Mouse (Mus musculus): ENCODE measurements around the gene Krt78. TPM values are rescaled to one million over a fixed set of nuclear protein-coding genes. Genes with fewer than 3 reads are reported as not detected.
A peak's percentile ranks its signal among the peaks of the same experiment; 100 is the strongest.
"Not testable (repeated sequence)": the region's sequence is repeated elsewhere in the genome, so short reads cannot be mapped to it uniquely, and the experiment has no call there.

The Krt78 gene
- polyA plus RNA-seq (2015; fragmentation: Nextera tagmentation; extraction: Ambion mirVana) = 0.06 TPM in 1 of 2 replicates, not detected in the other

DNA sequence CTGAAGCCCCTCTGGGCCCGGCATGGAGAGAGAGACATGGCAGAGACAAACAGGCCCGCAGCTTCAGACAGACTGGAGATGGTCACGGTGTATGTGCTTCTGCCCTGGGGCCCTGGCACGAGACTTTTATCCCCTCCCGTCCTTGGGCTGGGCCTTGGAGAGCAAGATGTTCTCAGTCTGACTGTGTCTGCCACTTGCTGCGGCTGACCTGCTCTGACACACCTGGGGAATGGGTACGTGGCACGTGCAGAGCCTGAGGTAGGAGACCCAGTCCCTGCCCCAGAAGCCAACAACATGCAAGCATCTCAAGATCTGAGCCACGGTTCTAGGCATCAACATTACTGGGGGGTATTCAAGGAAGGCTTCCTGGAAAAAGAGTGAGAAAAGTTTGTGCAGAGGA lies at the start of gene Krt78:
TSS of gene Krt78 (minus strand) at position 101 of the 400 bp plus-strand sequence.
- WGBS (ENCODE audit: insufficient replicate concordance) = 66% methylated on average over 9 of the region's 9 CpGs
- Histone ChIP-seq H3K27me3 (no peaks in the 10 kb centered on the region; the same call in none of the 2 replicates), H3K4me2 (no peak within 1 kb of the TSS), H3K4me1 (replicated peaks) (no peaks in the 10 kb centered on the region), H3K9me3 (replicated peaks) (no peaks in the 10 kb centered on the region), H3K4me3 (replicated peaks) (no peak within 1 kb of the TSS), H3K27ac (replicated peaks) (no peak within 1 kb of the TSS), H3K36me3 (replicated peaks) (no peaks in the 10 kb centered on the region), H3K9ac (no peak within 1 kb of the TSS)
- no peak for ATAC-seq (ENCODE audit: insufficient read depth)

DNA sequence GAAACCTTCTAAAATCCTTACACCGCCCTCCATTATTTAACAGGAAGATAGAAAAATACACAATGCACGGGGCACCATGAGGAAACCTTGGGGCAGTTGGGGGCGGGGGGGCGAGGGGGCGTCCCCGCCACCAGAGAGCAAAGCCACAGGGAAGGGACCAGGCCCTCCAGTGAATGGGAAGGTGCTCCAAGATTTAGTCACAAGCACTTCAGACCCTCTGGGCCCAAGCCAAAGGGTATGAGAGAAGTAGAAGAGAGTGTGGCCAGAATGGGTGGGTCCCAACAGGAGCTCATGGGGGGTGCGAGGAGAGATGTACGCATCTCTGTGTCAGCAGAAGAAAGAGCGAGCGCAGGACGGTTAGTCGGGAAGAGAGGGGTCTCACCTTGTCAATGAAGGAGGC lies 49.4 kb upstream of the Krt78 start:
- Histone ChIP-seq H3K36me3 (replicated peaks) (0 out of 2 replicates have a peak, but pooled peaks cover 3% of the 10 kb centered on the region), H3K27me3 (peaks cover 59% of the 10 kb centered on the region)
- no peak for ATAC-seq (ENCODE audit: insufficient read depth)

DNA sequence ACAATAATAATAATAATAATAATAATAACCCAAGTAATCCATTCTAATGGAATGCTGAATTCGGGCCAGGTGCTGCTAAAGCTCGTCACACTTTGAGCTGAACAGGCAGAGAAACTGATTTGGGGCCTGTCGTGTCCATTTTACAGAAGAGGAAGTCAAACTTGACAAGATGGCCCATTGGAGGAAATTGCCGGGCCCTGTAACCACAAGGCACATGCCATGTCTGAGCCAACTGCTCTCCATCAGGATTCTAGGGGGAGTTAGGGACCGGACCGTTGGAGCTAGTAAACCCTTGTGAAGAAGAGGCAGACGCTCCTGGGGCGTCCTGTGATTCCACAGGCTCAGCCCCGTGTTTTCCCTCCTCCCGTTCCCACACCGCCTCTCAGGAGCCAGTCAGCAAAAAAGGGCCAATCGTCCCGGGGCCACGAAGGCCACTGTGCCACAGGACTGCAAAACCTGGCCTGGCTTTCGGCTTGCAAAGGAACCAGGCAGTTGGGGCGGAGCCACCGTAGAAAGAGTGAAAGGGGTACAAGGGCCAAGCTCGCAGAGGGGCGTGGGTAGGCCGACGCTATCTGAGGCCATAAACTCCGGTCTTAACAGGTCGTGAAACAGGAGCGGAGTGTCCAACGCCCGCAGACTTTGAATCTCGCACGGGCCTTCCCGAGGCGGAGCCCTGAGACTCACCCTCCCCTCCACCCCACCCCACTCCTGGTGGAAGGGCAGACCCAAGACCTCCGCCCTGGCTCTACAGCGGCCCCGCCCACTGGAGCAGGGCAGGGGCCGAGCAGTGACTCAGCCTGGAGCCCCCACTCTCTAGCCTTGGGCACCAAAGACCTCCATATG lies 48.8 kb upstream of the Krt78 start:
- 0 out of 2 replicates have a peak overlapping the region, but pooled peaks have one; percentile 8 for H3K9ac ChIP-seq
- H3K4me3 ChIP-seq (replicated peaks) = peak overlapping the region; percentile 47
- peak; percentile 66 for ATAC-seq (ENCODE audit: insufficient read depth)
- peak overlapping the region; percentile 52 for H3K4me2 ChIP-seq
- H3K36me3 ChIP-seq (replicated peaks) = 0 out of 2 replicates have a peak, but pooled peaks cover 3% of the 10 kb centered on the region
- H3K9me3 ChIP-seq (replicated peaks) = no peaks in the 10 kb centered on the region
- peaks cover 59% of the 10 kb centered on the region for H3K27me3 ChIP-seq
- H3K4me1 ChIP-seq (replicated peaks) = peaks cover 30% of the 10 kb centered on the region; the same call in 1 of the 2 replicates
- WGBS (ENCODE audit: insufficient replicate concordance) = 1% methylated on average over 34 of the region's 34 CpGs
- peak overlapping the region; percentile 29 for H3K27ac ChIP-seq (replicated peaks)

More for the DNA sequence above, 49.4 kb upstream of the Krt78 start:
- H3K9ac ChIP-seq = 0 out of 2 replicates have a peak overlapping the region, but pooled peaks have one; percentile 8
- H3K9me3 ChIP-seq (replicated peaks) = no peaks in the 10 kb centered on the region
- H3K4me2 ChIP-seq = peak overlapping the region; percentile 52
- WGBS (ENCODE audit: insufficient replicate concordance) = 30% methylated on average over 12 of the region's 12 CpGs
- H3K4me1 ChIP-seq (replicated peaks) = peaks cover 30% of the 10 kb centered on the region; the same call in 1 of the 2 replicates
- H3K4me3 ChIP-seq (replicated peaks) = peak overlapping the region; percentile 47
- H3K27ac ChIP-seq (replicated peaks) = peak overlapping the region; percentile 29

DNA sequence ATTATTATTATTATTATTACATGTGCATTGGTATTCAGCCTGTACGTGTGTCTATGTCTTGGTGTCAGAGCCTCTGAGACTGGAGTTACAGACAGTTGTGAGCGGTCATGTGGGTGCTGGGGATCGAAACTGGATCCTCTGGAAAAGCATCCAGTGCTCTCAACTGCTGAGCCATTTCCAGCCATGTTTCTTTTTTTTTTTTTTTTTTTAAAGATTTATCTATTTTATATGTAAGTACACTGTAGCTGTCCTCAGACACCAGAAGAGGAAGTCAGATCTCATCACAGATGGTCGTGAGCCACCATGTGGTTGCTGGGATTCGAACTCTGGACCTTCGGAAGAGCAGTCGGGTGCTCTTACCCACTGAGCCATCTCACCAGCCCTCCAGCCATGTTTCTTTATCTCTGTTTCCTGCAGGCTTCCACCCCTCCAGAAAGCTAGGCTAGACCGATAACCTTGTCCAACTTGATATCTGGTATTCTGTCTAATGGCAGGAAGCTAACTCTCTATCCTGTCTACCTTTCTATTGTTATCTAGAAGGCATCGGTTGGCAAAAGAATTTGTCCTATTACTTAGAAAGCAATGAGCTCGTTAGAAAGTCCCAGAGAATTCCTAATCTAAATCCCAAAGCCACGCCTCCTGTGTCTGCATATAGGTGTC lies 45.7 kb upstream of the Krt78 start:
- no peak overlapping the region for H3K9ac ChIP-seq
- H3K27me3 ChIP-seq = peaks cover 31% of the 10 kb centered on the region
- ATAC-seq (ENCODE audit: insufficient read depth) = no peak
- H3K4me2 ChIP-seq = no peak overlapping the region
- WGBS (ENCODE audit: insufficient replicate concordance) = 39% methylated on average over 11 of the region's 11 CpGs
- H3K9me3 ChIP-seq (replicated peaks) = no peaks in the 10 kb centered on the region
- H3K27ac ChIP-seq (replicated peaks) = no peak overlapping the region
- no peak overlapping the region for H3K4me3 ChIP-seq (replicated peaks)
- 0 out of 2 replicates have a peak, but pooled peaks cover 9% of the 10 kb centered on the region for H3K36me3 ChIP-seq (replicated peaks)
- H3K4me1 ChIP-seq (replicated peaks) = peaks cover 17% of the 10 kb centered on the region

DNA sequence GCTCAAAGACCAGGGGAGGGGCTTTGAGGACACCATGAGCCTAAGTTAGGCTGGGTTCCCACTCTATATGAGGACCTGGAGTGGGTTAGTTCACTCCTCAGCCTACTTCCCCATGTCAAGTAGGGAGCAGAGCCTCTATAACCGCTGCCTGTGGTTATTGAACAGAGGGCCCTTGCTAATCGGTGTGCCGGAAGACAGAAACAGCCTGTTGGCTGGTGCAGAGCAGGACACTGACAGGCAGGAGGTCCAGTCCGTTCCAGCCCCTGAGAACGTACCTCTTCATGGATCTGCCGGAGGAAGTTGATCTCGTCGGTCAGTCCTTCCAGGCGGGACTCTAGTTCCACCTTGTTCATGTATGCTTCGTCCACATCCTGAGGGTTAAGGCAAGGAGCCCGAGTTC lies 45.1 kb upstream of the Krt78 start:
- Histone ChIP-seq H3K4me3 (replicated peaks) (no peak overlapping the region), H3K4me2 (no peak overlapping the region), H3K27ac (replicated peaks) (no peak overlapping the region), H3K9me3 (replicated peaks) (no peaks in the 10 kb centered on the region), H3K36me3 (replicated peaks) (0 out of 2 replicates have a peak, but pooled peaks cover 9% of the 10 kb centered on the region), H3K27me3 (peaks cover 25% of the 10 kb centered on the region), H3K4me1 (replicated peaks) (peaks cover 13% of the 10 kb centered on the region), H3K9ac (no peak overlapping the region)
- ATAC-seq (ENCODE audit: insufficient read depth) = no peak
- 47% methylated on average over 11 of the region's 11 CpGs for WGBS (ENCODE audit: insufficient replicate concordance)

DNA sequence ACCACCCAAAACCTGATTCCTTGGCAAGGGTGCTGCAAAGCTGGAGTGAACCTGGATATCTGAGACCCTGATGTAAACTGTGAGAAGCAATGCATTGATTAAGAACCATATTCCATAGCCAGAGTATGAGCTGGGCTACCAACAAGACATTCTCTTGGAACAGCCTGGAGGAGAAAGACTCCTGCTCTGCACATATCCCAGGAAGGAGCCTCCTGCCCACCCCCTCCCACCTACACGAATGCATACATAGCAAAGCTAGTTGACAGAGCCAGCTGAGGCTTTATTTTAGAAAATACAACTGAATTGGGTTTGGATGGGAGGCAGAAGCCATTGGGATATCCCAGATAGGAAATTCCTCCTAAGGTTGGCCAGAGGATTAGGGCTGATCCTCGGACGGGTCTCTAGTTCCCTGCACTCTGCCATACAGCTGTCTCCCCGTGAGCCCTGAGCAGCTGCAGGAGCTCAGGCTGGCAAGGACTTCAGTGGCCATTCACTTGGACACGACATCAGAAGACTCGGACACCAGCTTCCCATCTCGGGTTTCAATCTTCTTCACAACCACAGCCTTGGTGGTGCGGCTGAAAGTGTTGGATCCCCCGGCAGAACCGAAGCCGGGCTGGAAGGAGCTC lies 42.5 kb upstream of the Krt78 start:
- H3K4me3 ChIP-seq (replicated peaks); H3K36me3 ChIP-seq (replicated peaks); H3K27ac ChIP-seq (replicated peaks); H3K9ac ChIP-seq; H3K4me2 ChIP-seq; H3K27me3 ChIP-seq; ATAC-seq (ENCODE audit: insufficient read depth); H3K9me3 ChIP-seq (replicated peaks); H3K4me1 ChIP-seq (replicated peaks): not testable (repeated sequence)
- WGBS (ENCODE audit: insufficient replicate concordance) = 62% methylated on average over 11 of the region's 11 CpGs

DNA sequence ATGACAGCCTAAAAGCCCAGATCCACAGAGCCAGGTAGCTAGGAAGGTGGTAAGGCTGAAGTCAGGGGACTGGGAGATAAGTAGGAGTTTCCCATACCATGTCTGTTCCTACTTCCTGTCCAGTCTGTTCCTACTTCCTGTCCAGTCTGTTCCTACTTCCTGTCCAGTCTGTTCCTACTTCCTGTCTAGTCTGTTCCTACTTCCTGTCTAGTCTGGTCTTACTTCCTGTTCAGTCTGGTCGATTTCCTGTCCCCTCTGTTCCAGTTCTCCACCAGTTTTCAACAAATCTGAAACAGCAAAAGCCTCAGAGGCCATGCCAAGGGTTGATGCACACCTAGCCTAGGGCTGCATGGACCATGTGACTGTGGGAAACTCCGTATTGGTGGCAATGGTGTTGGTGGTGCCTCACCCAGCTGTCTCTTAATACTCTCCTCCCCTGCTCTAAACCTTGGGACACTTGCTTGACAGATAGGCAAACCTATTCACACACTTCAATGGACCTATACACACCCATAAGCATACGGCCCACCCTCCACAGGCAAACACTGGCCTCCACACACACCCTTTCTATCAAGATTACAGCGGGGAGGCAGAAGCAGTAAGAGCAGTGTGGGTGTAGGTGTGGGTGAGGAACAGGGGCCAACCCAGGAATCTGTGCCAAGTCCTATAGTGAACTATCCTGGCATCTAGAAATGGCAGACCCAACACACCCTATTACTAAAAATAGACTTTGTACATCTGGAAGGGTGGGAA lies 41.6 kb upstream of the Krt78 start:
- no peak for ATAC-seq (ENCODE audit: insufficient read depth)
- H3K9me3 ChIP-seq (replicated peaks) = no peaks in the 10 kb centered on the region
- 48% methylated on average over 4 of the region's 4 CpGs for WGBS (ENCODE audit: insufficient replicate concordance)
- H3K4me1 ChIP-seq (replicated peaks) = no peaks in the 10 kb centered on the region; the same call in 1 of the 2 replicates
- H3K27me3 ChIP-seq = 0 out of 2 replicates have a peak, but pooled peaks cover 5% of the 10 kb centered on the region
- no peak overlapping the region for H3K4me3 ChIP-seq (replicated peaks)
- H3K4me2 ChIP-seq = no peak overlapping the region
- H3K36me3 ChIP-seq (replicated peaks) = 0 out of 2 replicates have a peak, but pooled peaks cover 9% of the 10 kb centered on the region
- H3K27ac ChIP-seq (replicated peaks) = no peak overlapping the region
- H3K9ac ChIP-seq = no peak overlapping the region

DNA sequence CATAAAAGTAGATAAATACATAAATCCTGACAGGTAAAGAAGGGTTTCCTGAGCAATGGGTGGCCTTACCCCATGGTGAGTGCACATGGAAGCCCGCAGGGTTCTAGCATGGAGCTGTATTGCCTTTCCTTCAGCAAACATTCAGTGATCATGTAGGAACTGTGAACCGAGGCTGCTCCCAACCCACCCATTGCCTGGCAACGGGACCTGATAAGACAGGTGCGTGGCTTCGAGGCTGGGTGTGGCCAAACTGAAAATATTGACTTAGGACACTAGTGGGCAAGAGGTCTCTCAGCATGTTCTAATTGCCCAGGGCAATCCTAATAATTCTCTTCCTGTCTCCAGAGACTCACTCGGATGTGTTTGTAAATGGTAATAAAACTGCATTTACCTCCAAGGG lies 40.3 kb upstream of the Krt78 start:
- Histone ChIP-seq H3K4me3 (replicated peaks) (no peak overlapping the region), H3K4me1 (replicated peaks) (no peaks in the 10 kb centered on the region; the same call in 1 of the 2 replicates), H3K4me2 (no peak overlapping the region), H3K27me3 (0 out of 2 replicates have a peak, but pooled peaks cover 9% of the 10 kb centered on the region), H3K9me3 (replicated peaks) (no peaks in the 10 kb centered on the region), H3K36me3 (replicated peaks) (0 out of 2 replicates have a peak, but pooled peaks cover 5% of the 10 kb centered on the region), H3K9ac (no peak overlapping the region), H3K27ac (replicated peaks) (no peak overlapping the region)
- 37% methylated on average over 6 of the region's 6 CpGs for WGBS (ENCODE audit: insufficient replicate concordance)
- ATAC-seq (ENCODE audit: insufficient read depth) = no peak

DNA sequence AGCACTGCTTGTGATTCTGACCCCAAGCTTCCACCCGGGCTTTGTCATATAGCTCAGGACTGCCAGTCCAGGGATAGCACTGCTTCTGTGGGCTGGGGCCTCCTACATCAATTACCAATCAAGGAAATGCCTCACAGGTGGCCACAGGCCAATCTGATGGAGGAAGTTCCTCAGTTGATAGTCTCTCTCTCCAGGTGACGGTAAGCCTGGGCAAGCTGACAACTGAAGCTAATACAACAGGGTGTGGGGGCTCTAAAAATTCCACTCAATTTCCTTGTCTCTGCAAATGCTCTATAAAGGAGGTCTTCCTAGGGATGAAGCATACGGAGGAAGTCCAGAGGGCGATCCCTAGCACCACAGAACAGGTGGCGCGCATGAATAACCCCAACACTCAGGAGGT lies 36.9 kb upstream of the Krt78 start:
- no peak overlapping the region for H3K27ac ChIP-seq (replicated peaks)
- H3K9ac ChIP-seq = no peak overlapping the region

DNA sequence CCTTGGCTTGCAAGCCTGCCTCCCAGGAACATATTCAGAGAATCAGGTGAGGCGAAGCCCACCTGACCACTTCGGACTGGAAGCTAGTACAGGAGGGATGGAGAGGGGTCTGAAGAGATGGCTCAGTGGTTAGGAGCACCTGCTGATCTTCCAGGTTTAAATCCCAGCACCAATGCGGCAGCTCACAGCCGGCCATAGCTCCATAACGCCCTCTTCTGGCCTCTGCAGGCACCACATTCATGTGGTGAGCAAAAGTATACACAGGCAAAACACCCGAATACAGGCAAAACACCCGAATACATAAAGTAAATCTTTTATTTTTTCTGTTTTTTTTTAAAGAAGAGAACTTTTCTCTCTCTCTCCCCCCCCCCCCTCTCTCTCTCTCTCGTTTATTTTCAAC lies 34.6 kb upstream of the Krt78 start:
- Histone ChIP-seq H3K27me3 (0 out of 2 replicates have a peak, but pooled peaks cover 15% of the 10 kb centered on the region), H3K27ac (replicated peaks) (no peak overlapping the region), H3K4me3 (replicated peaks) (no peak overlapping the region), H3K9me3 (replicated peaks) (no peaks in the 10 kb centered on the region), H3K4me2 (no peak overlapping the region), H3K9ac (no peak overlapping the region), H3K36me3 (replicated peaks) (no peaks in the 10 kb centered on the region), H3K4me1 (replicated peaks) (peaks cover 11% of the 10 kb centered on the region)
- ATAC-seq (ENCODE audit: insufficient read depth) = no peak
- 46% methylated on average over 8 of the region's 8 CpGs for WGBS (ENCODE audit: insufficient replicate concordance)

More for the DNA sequence above, 36.9 kb upstream of the Krt78 start:
- 0 out of 2 replicates have a peak, but pooled peaks cover 15% of the 10 kb centered on the region for H3K27me3 ChIP-seq
- 76% methylated on average over 6 of the region's 6 CpGs for WGBS (ENCODE audit: insufficient replicate concordance)
- no peak overlapping the region for H3K4me2 ChIP-seq
- H3K4me1 ChIP-seq (replicated peaks) = no peaks in the 10 kb centered on the region; the same call in 1 of the 2 replicates
- no peaks in the 10 kb centered on the region for H3K9me3 ChIP-seq (replicated peaks)
- H3K36me3 ChIP-seq (replicated peaks) = 0 out of 2 replicates have a peak, but pooled peaks cover 5% of the 10 kb centered on the region
- ATAC-seq (ENCODE audit: insufficient read depth) = no peak
- no peak overlapping the region for H3K4me3 ChIP-seq (replicated peaks)
